ENCODE assay signal across 8 mouse cellular contexts in genomic region chr4:88640704-88641076, GRCm38 (mm10). TPM values are rescaled to one million over a fixed set of nuclear protein-coding genes. Genes with fewer than 3 reads are reported as not detected.
DNase-seq lines count a peak whose midpoint lies in the region; ATAC-seq and TF ChIP-seq lines count a peak whose summit lies in the region.

No protein-coding gene starts in this region.

- H3K9ac ChIP-seq in heart, adult 2 months (ENCODE audit: low read depth, low read length) = peak overlapping the region; percentile 72

- no peaks in the 10 kb centered on the region for H3K79me2 ChIP-seq in heart, adult 2 months (replicated peaks; ENCODE audit: control insufficient read depth, insufficient read depth, low read length)

- intact Hi-C loops in heart, adult 2 months (cut with DNase I) = loop anchor here (2.0 kb wide), 1 partner anchor 90 kb away; no protein-coding TSS in a partner anchor
- intact Hi-C loops in heart, postnatal 10 days (cut with DNase I) = loop anchor here (2.0 to 10.0 kb wide), 2 partner anchors 90 to 856 kb away; no protein-coding TSS in a partner anchor

- TF ChIP-seq CTCF in heart, adult 2 months (IDR thresholded peaks at IDR 0.05) = no peak

- no peak for DNase-seq in heart, adult 2 months
- no peak for DNase-seq in heart, postnatal 10 days
- no peak for DNase-seq in hindbrain, embryonic 10.5 days (ENCODE audit: low spot score)
- no peak for DNase-seq in layer of hippocampus, postnatal 36 days
- no peak for DNase-seq in yolk sac, embryonic 10.5 days (ENCODE audit: low spot score)
- DNase-seq in left cerebral cortex, adult 8-10 months (ENCODE audit: low spot score in 2 of 2) = no peak

- H3K9me3 ChIP-seq in hindbrain, embryonic 10.5 days = no peaks in the 10 kb centered on the region

- no peaks in the 10 kb centered on the region for H3K27me3 ChIP-seq in heart, adult 2 months (ENCODE audit: control insufficient read depth, insufficient read depth, low read length)
- no peaks in the 10 kb centered on the region for H3K27me3 ChIP-seq in hindbrain, embryonic 10.5 days (ENCODE audit: insufficient read depth, poor library complexity, severe bottlenecking)

- H3K4me1 ChIP-seq in heart, adult 2 months (ENCODE audit: control insufficient read depth, insufficient read depth, low read length) = no peaks in the 10 kb centered on the region
- no peaks in the 10 kb centered on the region for H3K4me1 ChIP-seq in hindbrain, embryonic 10.5 days (replicated peaks)

- TF ChIP-seq POLR2A in heart, adult 2 months (IDR thresholded peaks at IDR 0.05; ENCODE audit: insufficient read depth, low read depth, low read length) = no peak

- no peak overlapping the region for H3K27ac ChIP-seq in heart, adult 2 months
- H3K27ac ChIP-seq in hindbrain, embryonic 10.5 days = no peak overlapping the region

- 20% methylated on average over 8 of the region's 8 CpGs for whole genome bisulfite sequencing in heart, adult 2 months
- 73% methylated on average over 8 of the region's 8 CpGs for WGBS in hindbrain, embryonic 10.5 days

- ATAC-seq in activated CD4-positive, CD25-positive, alpha-beta regulatory T cell, adult 4 months = peak; percentile 47
- peak; percentile 19 for ATAC-seq in megakaryocyte, adult 5-6 weeks (ENCODE audit: poor library complexity, severe bottlenecking)

- peak overlapping the region; percentile 57 for H3K4me3 ChIP-seq in heart, adult 2 months
- H3K4me3 ChIP-seq in hindbrain, embryonic 10.5 days = peak overlapping the region; percentile 38

- no peak for TF ChIP-seq EP300 in heart, adult 2 months (IDR thresholded peaks at IDR 0.05; ENCODE audit: insufficient read depth, low read depth, low read length)

- no peaks in the 10 kb centered on the region for H3K36me3 ChIP-seq in heart, adult 2 months (ENCODE audit: control insufficient read depth, insufficient read depth, low read length)
- H3K36me3 ChIP-seq in hindbrain, embryonic 10.5 days = no peaks in the 10 kb centered on the region

RNA-seq across cellular contexts. Expression of gene Ifna13, which starts 3.6 kb away (rescaled TPM):
- total RNA-seq in heart, adult 2 months (2021) = not detected
- polyA plus RNA-seq in heart, adult 2 months (2012; rRNA removed) = not detected in 2 replicates
- total RNA-seq in heart, postnatal 10 days (2021) = not detected
- not detected for polyA plus RNA-seq in activated CD4-positive, CD25-positive, alpha-beta regulatory T cell, adult 4 months (2017; shearing (Covaris generic))
- polyA plus RNA-seq in hindbrain, embryonic 10.5 days (2016; fragmentation: Nextera tagmentation; extraction: Ambion mirVana) = not detected in 2 replicates
- total RNA-seq in megakaryocyte, adult 5-6 weeks (2015) = not detected in 2 replicates
- not detected in 2 replicates for total RNA-seq in megakaryocyte, adult 5-6 weeks (2017)
- not detected for total RNA-seq in layer of hippocampus, postnatal 36 days (2021)
- not detected for total RNA-seq in left cerebral cortex, adult 8-10 months (2022)

RNA-seq across cellular contexts. Expression of gene C87499, which starts 6.5 kb away (rescaled TPM):
- not detected for total RNA-seq in heart, adult 2 months (2021)
- not detected in 2 replicates for polyA plus RNA-seq in heart, adult 2 months (2012; rRNA removed)
- not detected for total RNA-seq in heart, postnatal 10 days (2021)
- not detected for polyA plus RNA-seq in activated CD4-positive, CD25-positive, alpha-beta regulatory T cell, adult 4 months (2017; shearing (Covaris generic))
- not detected in 2 replicates for polyA plus RNA-seq in hindbrain, embryonic 10.5 days (2016; fragmentation: Nextera tagmentation; extraction: Ambion mirVana)
- not detected in 2 replicates for total RNA-seq in megakaryocyte, adult 5-6 weeks (2015)
- not detected in 2 replicates for total RNA-seq in megakaryocyte, adult 5-6 weeks (2017)
- not detected for total RNA-seq in layer of hippocampus, postnatal 36 days (2021)
- total RNA-seq in left cerebral cortex, adult 8-10 months (2022) = not detected

RNA-seq across cellular contexts. Expression of gene Ifna16, which starts 36.0 kb away (rescaled TPM):
- total RNA-seq in heart, adult 2 months (2021) = not detected
- polyA plus RNA-seq in heart, adult 2 months (2012; rRNA removed) = not detected in 2 replicates
- not detected for total RNA-seq in heart, postnatal 10 days (2021)
- polyA plus RNA-seq in activated CD4-positive, CD25-positive, alpha-beta regulatory T cell, adult 4 months (2017; shearing (Covaris generic)) = not detected
- polyA plus RNA-seq in hindbrain, embryonic 10.5 days (2016; fragmentation: Nextera tagmentation; extraction: Ambion mirVana) = not detected in 2 replicates
- not detected in 2 replicates for total RNA-seq in megakaryocyte, adult 5-6 weeks (2015)
- total RNA-seq in megakaryocyte, adult 5-6 weeks (2017) = not detected in 2 replicates
- not detected for total RNA-seq in layer of hippocampus, postnatal 36 days (2021)
- total RNA-seq in left cerebral cortex, adult 8-10 months (2022) = not detected

RNA-seq across cellular contexts. Expression of gene Ifna12, which starts 37.5 kb away (rescaled TPM):
- not detected for total RNA-seq in heart, adult 2 months (2021)
- polyA plus RNA-seq in heart, adult 2 months (2012; rRNA removed) = not detected in 2 replicates
- total RNA-seq in heart, postnatal 10 days (2021) = not detected
- polyA plus RNA-seq in activated CD4-positive, CD25-positive, alpha-beta regulatory T cell, adult 4 months (2017; shearing (Covaris generic)) = not detected
- not detected in 2 replicates for polyA plus RNA-seq in hindbrain, embryonic 10.5 days (2016; fragmentation: Nextera tagmentation; extraction: Ambion mirVana)
- total RNA-seq in megakaryocyte, adult 5-6 weeks (2015) = not detected in 2 replicates
- total RNA-seq in megakaryocyte, adult 5-6 weeks (2017) = not detected in 2 replicates
- not detected for total RNA-seq in layer of hippocampus, postnatal 36 days (2021)
- total RNA-seq in left cerebral cortex, adult 8-10 months (2022) = not detected

RNA-seq across cellular contexts. Expression of gene Ifna2, which starts 43.0 kb away (rescaled TPM):
- not detected for total RNA-seq in heart, adult 2 months (2021)
- not detected in 2 replicates for polyA plus RNA-seq in heart, adult 2 months (2012; rRNA removed)
- total RNA-seq in heart, postnatal 10 days (2021) = not detected
- not detected for polyA plus RNA-seq in activated CD4-positive, CD25-positive, alpha-beta regulatory T cell, adult 4 months (2017; shearing (Covaris generic))
- polyA plus RNA-seq in hindbrain, embryonic 10.5 days (2016; fragmentation: Nextera tagmentation; extraction: Ambion mirVana) = not detected in 2 replicates
- not detected in 2 replicates for total RNA-seq in megakaryocyte, adult 5-6 weeks (2015)
- not detected in 2 replicates for total RNA-seq in megakaryocyte, adult 5-6 weeks (2017)
- not detected for total RNA-seq in layer of hippocampus, postnatal 36 days (2021)
- total RNA-seq in left cerebral cortex, adult 8-10 months (2022) = not detected
